Mouse (Mus musculus): ENCODE measurements around the gene 5730522E02Rik. TPM values are rescaled to one million over a fixed set of nuclear protein-coding genes. Genes with fewer than 3 reads are reported as not detected.

Gene 5730522E02Rik
- total RNA-seq, 1 experiment from 2014 or later: not detected

Other genes with a start within 250 kb of the 5730522E02Rik start
- 43.3 and 57.4 TPM in 2 replicates for gene Fancl, start 175.4 kb upstream of the 5730522E02Rik start, total RNA-seq (2017)

Data from hematopoietic stem cell, adult 5-6 weeks (primary cell).